Mouse (Mus musculus): ENCODE results near the gene Prlh. TPM values are rescaled to one million over a fixed set of nuclear protein-coding genes. Genes with fewer than 3 reads are reported as not detected.

The Prlh gene
- polyA plus RNA-seq, 1 experiment from 2014 or later = not detected

DNA sequence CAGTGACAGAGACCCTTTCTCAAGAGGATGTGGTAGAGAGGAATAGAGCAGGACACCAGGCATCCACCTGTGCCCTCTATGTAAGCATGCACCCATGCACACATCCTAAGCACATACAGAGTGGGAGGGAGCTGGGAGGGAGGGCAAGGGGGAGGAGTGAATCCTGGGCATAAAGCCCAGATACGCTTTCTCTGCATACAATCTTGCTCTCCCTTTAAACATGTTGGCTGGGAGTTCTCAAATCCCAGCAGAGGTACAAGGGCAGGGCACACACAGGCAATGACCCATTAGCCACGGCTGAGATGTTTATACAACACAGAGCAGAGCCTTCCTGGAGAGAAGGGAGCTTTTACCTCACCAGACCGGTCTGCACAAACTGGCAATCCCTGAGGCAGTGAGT is 10.1 kb downstream of the Prlh start:
- Histone ChIP-seq H3K36me3 (ENCODE audit: control insufficient read depth, insufficient read depth, low read length) (no peaks in the 10 kb centered on the region), H3K27ac (replicated peaks; ENCODE audit: low read depth, low read length) (no peak overlapping the region), H3K27me3 (replicated peaks; ENCODE audit: control insufficient read depth, insufficient read depth, low read length) (no peaks in the 10 kb centered on the region), H3K4me1 (ENCODE audit: control insufficient read depth, insufficient read depth, low read length) (peaks cover 7% of the 10 kb centered on the region), H3K4me2 (ENCODE audit: low read depth, low read length) (no peak overlapping the region), H3K9me3 (ENCODE audit: control insufficient read depth, low read length) (no peaks in the 10 kb centered on the region), H3K9ac (ENCODE audit: low read depth, low read length) (no peak overlapping the region), H3K4me3 (ENCODE audit: low read depth, low read length) (no peak overlapping the region)
- DNase-seq (ENCODE audit: low spot score) (peak; percentile 79), ATAC-seq (ENCODE audit: low read depth) (peak; percentile 77)
- 9% methylated on average over 3 of the region's 3 CpGs for WGBS

- H3K27me3 ChIP-seq (replicated peaks; ENCODE audit: control insufficient read depth, insufficient read depth, low read length) = no peaks in the 10 kb centered on the region
- H3K36me3 ChIP-seq (ENCODE audit: control insufficient read depth, insufficient read depth, low read length) = no peaks in the 10 kb centered on the region
- no peak overlapping the region for H3K27ac ChIP-seq (replicated peaks; ENCODE audit: low read depth, low read length)
- H3K9ac ChIP-seq (ENCODE audit: low read depth, low read length) = no peak overlapping the region
- WGBS = 62% methylated on average over 7 of the region's 7 CpGs
- no peaks in the 10 kb centered on the region for H3K9me3 ChIP-seq (ENCODE audit: control insufficient read depth, low read length)
- ATAC-seq (ENCODE audit: low read depth) (peak; percentile 42; the same call in 1 of the 2 replicates), DNase-seq (ENCODE audit: low spot score) (peak; percentile 74)
- no peak overlapping the region for H3K4me2 ChIP-seq (ENCODE audit: low read depth, low read length)
- H3K4me3 ChIP-seq (ENCODE audit: low read depth, low read length) = no peak overlapping the region
- peaks cover 15% of the 10 kb centered on the region for H3K4me1 ChIP-seq (ENCODE audit: control insufficient read depth, insufficient read depth, low read length)
Observed at GRCm38 (mm10) chr1:90967583-90967982, 14.7 kb downstream of the Prlh start.

DNA sequence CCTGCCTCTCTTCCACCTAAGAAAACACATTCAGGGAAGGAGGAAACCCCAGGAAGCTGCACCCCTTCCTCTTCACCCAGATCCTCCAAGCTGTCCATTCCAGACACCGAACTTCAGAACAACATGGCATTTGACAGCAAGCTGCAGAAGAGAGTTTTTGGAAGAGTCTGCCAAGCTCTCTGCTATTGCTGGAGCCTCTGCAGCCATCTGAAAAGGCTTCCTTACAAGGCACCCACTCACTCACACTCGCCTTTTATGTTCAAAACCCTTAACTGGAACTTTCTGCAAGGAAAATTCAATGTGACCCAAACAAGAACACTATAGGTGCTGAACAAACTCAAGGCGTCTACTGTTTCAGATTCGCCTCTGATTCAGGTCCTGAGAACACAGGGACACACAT is 15.7 kb downstream of the Prlh start:
- WGBS = 73% methylated on average over 4 of the region's 4 CpGs
- Histone ChIP-seq H3K36me3 (ENCODE audit: control insufficient read depth, insufficient read depth, low read length) (no peaks in the 10 kb centered on the region), H3K27me3 (replicated peaks; ENCODE audit: control insufficient read depth, insufficient read depth, low read length) (no peaks in the 10 kb centered on the region), H3K4me2 (ENCODE audit: low read depth, low read length) (no peak overlapping the region), H3K27ac (replicated peaks; ENCODE audit: low read depth, low read length) (no peak overlapping the region), H3K9ac (ENCODE audit: low read depth, low read length) (no peak overlapping the region), H3K4me3 (ENCODE audit: low read depth, low read length) (no peak overlapping the region), H3K9me3 (ENCODE audit: control insufficient read depth, low read length) (no peaks in the 10 kb centered on the region), H3K4me1 (ENCODE audit: control insufficient read depth, insufficient read depth, low read length) (peaks cover 17% of the 10 kb centered on the region)
- no peak for ATAC-seq (ENCODE audit: low read depth)
- no peak for DNase-seq (ENCODE audit: low spot score)

DNA sequence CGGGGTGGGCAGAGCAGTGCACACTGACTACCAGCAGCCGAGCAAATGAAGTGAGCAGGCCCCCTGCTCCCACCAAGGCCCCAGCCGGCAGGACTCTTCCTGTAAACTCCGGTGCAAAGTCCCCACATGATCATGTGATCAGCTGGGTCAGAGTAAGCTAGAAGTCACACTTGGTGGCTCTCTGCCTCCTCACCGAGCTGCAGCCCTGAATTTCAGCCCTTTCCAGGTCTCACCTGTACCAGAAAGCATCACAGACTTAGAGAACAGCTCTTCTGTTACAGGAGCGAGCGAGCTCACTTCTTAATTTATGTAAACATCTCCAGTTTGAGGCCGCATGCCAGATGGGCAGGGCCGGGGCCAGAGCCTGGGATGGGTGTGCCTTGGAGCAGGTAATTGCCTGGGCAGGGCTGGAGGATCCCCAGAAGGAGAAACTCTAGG is 16.5 kb downstream of the Prlh start, which contains the start of gene Rab17:
TSS of gene Rab17 (minus strand) at position 315 of the 438 bp plus-strand sequence.
- Histone ChIP-seq H3K9ac (ENCODE audit: low read depth, low read length) (0 out of 2 replicates have a peak within 1 kb of the TSS, but pooled peaks have one; percentile 1), H3K27ac (replicated peaks; ENCODE audit: low read depth, low read length) (no peak within 1 kb of the TSS), H3K9me3 (ENCODE audit: control insufficient read depth, low read length) (no peaks in the 10 kb centered on the region), H3K4me1 (ENCODE audit: control insufficient read depth, insufficient read depth, low read length) (peaks cover 15% of the 10 kb centered on the region), H3K4me2 (ENCODE audit: low read depth, low read length) (peak within 1 kb of the TSS; percentile 25), H3K27me3 (replicated peaks; ENCODE audit: control insufficient read depth, insufficient read depth, low read length) (no peaks in the 10 kb centered on the region), H3K4me3 (ENCODE audit: low read depth, low read length) (no peak within 1 kb of the TSS), H3K36me3 (ENCODE audit: control insufficient read depth, insufficient read depth, low read length) (no peaks in the 10 kb centered on the region)
- ATAC-seq (ENCODE audit: low read depth) (0 out of 2 replicates have a peak, but pooled peaks have one; percentile 19), DNase-seq (ENCODE audit: low spot score) (peak; percentile 69)
- 22% methylated on average over 9 of the region's 9 CpGs for WGBS

DNA sequence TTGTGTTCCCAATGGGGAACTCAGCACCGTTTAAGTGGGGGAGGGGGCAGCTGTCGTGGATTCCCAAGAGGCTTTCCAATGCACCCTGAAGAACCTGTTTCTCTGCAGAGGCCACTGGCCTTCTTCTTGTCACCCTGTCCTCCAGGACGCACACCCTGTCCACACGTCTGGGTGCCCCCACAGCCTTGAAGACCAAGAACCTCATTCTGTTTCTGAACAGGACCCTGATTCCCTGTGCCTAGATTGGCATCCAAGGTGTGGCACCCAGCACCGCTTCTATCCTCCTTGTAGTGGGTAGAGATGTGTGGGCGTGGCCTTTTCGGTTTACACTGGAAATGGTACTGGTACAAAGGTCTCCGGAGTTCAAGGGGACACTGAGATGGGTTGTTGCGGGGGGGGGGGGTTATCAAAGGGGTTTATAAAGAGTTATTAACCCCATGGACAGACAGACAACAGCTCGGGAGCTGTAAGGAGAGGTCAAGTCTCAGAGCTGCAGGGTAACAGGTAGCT is 17.0 kb downstream of the Prlh start:
- no peaks in the 10 kb centered on the region for H3K27me3 ChIP-seq (replicated peaks; ENCODE audit: control insufficient read depth, insufficient read depth, low read length)
- no peak for DNase-seq (ENCODE audit: low spot score)
- H3K9ac ChIP-seq (ENCODE audit: low read depth, low read length) = no peak overlapping the region
- H3K4me2 ChIP-seq (ENCODE audit: low read depth, low read length) = peak overlapping the region; percentile 25
- no peak for ATAC-seq (ENCODE audit: low read depth)
- 75% methylated on average over 10 of the region's 10 CpGs for WGBS
- no peaks in the 10 kb centered on the region for H3K36me3 ChIP-seq (ENCODE audit: control insufficient read depth, insufficient read depth, low read length)
- H3K27ac ChIP-seq (replicated peaks; ENCODE audit: low read depth, low read length) = no peak overlapping the region
- no peaks in the 10 kb centered on the region for H3K9me3 ChIP-seq (ENCODE audit: control insufficient read depth, low read length)
- no peak overlapping the region for H3K4me3 ChIP-seq (ENCODE audit: low read depth, low read length)
- H3K4me1 ChIP-seq (ENCODE audit: control insufficient read depth, insufficient read depth, low read length) = peaks cover 19% of the 10 kb centered on the region

DNA sequence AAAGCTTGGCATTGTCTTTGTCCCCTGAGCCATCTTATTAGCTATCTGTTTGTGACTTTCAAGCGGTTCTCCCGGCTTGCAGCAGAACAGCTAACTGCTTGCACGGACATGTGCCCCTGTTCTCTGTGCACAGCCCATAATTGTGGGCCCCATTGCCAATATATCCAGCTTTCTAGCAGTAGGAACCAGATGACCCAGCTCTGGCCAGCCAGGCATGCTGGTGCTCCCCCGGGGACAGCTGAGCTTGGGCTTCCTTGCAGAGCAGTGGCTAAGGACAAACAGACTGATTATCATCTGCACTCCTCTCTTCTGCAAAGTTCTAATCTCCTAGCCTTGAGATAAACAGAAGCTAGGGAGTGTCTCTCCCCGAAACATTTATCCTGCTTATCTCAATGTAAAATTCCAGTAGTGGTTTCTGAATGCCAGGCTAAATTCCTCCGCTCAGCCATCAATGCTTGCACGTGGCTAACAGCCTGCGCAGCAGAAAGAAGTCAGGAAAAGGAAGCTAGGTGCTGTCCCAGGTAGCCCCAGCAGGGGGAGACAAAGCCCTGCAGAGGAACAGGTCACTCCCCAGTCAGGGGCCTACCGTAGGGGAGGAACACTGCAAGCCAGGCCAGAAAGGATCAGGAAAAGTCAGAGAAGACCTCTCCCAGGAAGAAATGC is 20.1 kb downstream of the Prlh start:
- no peaks in the 10 kb centered on the region for H3K9me3 ChIP-seq (ENCODE audit: control insufficient read depth, low read length)
- H3K27ac ChIP-seq (replicated peaks; ENCODE audit: low read depth, low read length) = no peak overlapping the region
- ATAC-seq (ENCODE audit: low read depth) = peak; percentile 78
- WGBS = 9% methylated on average over 9 of the region's 9 CpGs
- no peaks in the 10 kb centered on the region for H3K27me3 ChIP-seq (replicated peaks; ENCODE audit: control insufficient read depth, insufficient read depth, low read length)
- H3K9ac ChIP-seq (ENCODE audit: low read depth, low read length) = peak overlapping the region; percentile 32; the same call in 1 of the 2 replicates
- H3K36me3 ChIP-seq (ENCODE audit: control insufficient read depth, insufficient read depth, low read length) = no peaks in the 10 kb centered on the region
- peaks cover 26% of the 10 kb centered on the region for H3K4me1 ChIP-seq (ENCODE audit: control insufficient read depth, insufficient read depth, low read length)
- no peak overlapping the region for H3K4me3 ChIP-seq (ENCODE audit: low read depth, low read length)
- peak; percentile 90 for DNase-seq (ENCODE audit: low spot score)
- peak overlapping the region; percentile 30 for H3K4me2 ChIP-seq (ENCODE audit: low read depth, low read length)

DNA sequence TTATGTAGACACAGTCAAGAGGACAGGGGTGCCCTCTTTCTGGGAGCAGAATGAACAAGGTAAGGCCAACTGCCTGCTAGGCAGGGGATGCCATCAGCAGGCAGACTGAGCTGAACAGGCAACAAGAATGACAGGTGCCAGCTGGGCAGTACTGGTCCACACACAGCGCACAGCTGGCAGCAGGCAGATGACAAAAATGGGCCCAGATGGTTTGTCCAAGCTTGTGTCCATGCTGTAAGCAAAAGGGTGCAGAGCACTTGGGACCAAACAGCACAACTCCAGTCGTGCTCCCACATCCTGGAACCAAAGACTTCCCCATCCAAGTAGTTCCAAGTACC is 20.6 kb downstream of the Prlh start:
- no peak overlapping the region for H3K4me3 ChIP-seq (ENCODE audit: low read depth, low read length)
- H3K27ac ChIP-seq (replicated peaks; ENCODE audit: low read depth, low read length) = no peak overlapping the region
- H3K4me1 ChIP-seq (ENCODE audit: control insufficient read depth, insufficient read depth, low read length) = peaks cover 26% of the 10 kb centered on the region
- WGBS = 86% methylated on average over 2 of the region's 2 CpGs
- H3K36me3 ChIP-seq (ENCODE audit: control insufficient read depth, insufficient read depth, low read length) = no peaks in the 10 kb centered on the region
- DNase-seq (ENCODE audit: low spot score) = peak; percentile 34
- ATAC-seq (ENCODE audit: low read depth) = no peak; the same call in 1 of the 2 replicates
- H3K9ac ChIP-seq (ENCODE audit: low read depth, low read length) = peak overlapping the region; percentile 32
- H3K9me3 ChIP-seq (ENCODE audit: control insufficient read depth, low read length) = no peaks in the 10 kb centered on the region
- no peaks in the 10 kb centered on the region for H3K27me3 ChIP-seq (replicated peaks; ENCODE audit: control insufficient read depth, insufficient read depth, low read length)
- H3K4me2 ChIP-seq (ENCODE audit: low read depth, low read length) = no peak overlapping the region

GRCm38 (mm10) chr1:90974906-90975649 is 22.2 kb downstream of the Prlh start:
- H3K4me1 ChIP-seq (ENCODE audit: control insufficient read depth, insufficient read depth, low read length) = peaks cover 20% of the 10 kb centered on the region
- no peaks in the 10 kb centered on the region for H3K36me3 ChIP-seq (ENCODE audit: control insufficient read depth, insufficient read depth, low read length)
- ATAC-seq (ENCODE audit: low read depth) = peak; percentile 78
- H3K4me2 ChIP-seq (ENCODE audit: low read depth, low read length) = peak overlapping the region; percentile 18
- 21% methylated on average over 11 of the region's 12 CpGs for WGBS
- H3K27ac ChIP-seq (replicated peaks; ENCODE audit: low read depth, low read length) = no peak overlapping the region
- H3K9ac ChIP-seq (ENCODE audit: low read depth, low read length) = 0 out of 2 replicates have a peak overlapping the region, but pooled peaks have one; percentile 19
- no peaks in the 10 kb centered on the region for H3K27me3 ChIP-seq (replicated peaks; ENCODE audit: control insufficient read depth, insufficient read depth, low read length)
- H3K9me3 ChIP-seq (ENCODE audit: control insufficient read depth, low read length) = no peaks in the 10 kb centered on the region
- DNase-seq (ENCODE audit: low spot score) = peak; percentile 86
- no peak overlapping the region for H3K4me3 ChIP-seq (ENCODE audit: low read depth, low read length)

All from embryonic facial prominence, embryonic 14.5 days (tissue).